Mouse (Mus musculus) 416B (cell line): ENCODE results near the gene Fam72a.

ENCODE experiments used
- DNase-seq: peaks from one replicate; pipeline ENCODE4 v3.0.0; 2011; ENCODE audit warnings: low read depth

The Fam72a gene

GRCm38 (mm10) chr1:131578943-131579680 lies 51.4 kb downstream of the Fam72a start:
- DNase-seq, result no peak

- DNase-seq, result no peak
Observed at GRCm38 (mm10) chr1:131580389-131580788, 52.7 kb downstream of the Fam72a start.

GRCm38 (mm10) chr1:131583598-131583997 lies 55.9 kb downstream of the Fam72a start:
- no peak for DNase-seq

- DNase-seq, result no peak
Observed at GRCm38 (mm10) chr1:131586836-131587235, 59.1 kb downstream of the Fam72a start.
